Mouse (Mus musculus) kidney, postnatal 4 days (tissue): Measurements from ENCODE around the gene Lgals4.

ENCODE experiments used
- DNase-seq, 2 experiments: peaks; one replicate each; pipeline ENCODE4 v3.0.0; 2021; ENCODE audit warnings: mixed read lengths in 2 of 2

Gene Lgals4

DNA sequence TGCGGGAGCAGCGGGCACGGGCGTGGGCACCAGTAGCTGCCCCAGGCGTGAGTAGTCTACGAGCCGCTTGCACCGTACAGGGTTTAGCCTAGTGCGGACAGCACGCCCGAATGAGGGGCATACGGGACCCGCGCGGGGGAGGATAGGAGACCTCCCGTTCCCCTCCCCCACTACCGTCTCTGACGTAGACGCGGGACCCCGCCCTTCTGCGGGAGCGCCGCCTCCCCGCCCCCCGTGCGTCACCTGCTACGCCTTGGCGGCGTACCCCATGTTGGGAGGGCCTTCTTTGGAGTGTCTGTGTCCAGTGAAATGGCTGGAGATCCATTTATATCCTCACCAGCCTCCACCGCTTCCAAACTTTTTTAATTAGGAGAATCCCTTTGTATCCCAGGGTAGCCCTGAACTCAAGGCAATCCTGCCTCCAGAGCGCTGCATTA lies 24.7 kb upstream of the Lgals4 start:
- peak; percentile 98 for DNase-seq

DNA sequence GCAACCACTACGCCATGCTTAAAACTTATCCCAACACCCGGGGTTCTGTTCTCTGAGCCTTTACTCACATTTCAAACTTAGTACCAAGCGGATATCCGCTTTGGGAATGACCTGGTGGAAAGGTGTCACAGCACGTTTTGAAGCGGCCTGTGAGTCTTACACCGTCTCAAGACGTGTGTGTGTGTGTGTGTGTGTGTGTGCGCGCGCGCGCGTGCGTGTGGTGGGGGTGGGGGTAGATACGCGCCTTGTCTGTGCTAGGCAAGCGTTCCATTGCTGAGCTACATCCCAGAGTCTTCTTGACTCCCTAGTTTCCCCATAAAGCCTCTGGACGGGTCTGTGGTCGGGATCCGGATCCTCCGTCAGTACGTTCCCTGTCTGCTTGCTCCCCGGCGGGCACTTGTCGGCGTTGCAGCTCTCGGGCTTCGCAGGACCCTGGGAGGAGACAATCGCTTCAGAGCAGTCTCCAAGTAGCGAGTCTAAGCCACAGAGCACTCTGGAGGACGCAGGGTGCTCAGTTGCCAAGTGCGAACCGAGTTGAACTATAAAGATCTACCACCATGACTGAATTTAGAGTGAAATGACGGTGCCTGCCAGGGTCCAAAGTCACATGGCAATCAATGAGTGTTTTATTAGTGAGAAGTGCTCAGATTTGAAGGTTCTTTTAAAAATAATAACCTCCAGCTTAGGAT lies 24.1 kb upstream of the Lgals4 start:
- DNase-seq = peak; percentile 76 to 82

DNA sequence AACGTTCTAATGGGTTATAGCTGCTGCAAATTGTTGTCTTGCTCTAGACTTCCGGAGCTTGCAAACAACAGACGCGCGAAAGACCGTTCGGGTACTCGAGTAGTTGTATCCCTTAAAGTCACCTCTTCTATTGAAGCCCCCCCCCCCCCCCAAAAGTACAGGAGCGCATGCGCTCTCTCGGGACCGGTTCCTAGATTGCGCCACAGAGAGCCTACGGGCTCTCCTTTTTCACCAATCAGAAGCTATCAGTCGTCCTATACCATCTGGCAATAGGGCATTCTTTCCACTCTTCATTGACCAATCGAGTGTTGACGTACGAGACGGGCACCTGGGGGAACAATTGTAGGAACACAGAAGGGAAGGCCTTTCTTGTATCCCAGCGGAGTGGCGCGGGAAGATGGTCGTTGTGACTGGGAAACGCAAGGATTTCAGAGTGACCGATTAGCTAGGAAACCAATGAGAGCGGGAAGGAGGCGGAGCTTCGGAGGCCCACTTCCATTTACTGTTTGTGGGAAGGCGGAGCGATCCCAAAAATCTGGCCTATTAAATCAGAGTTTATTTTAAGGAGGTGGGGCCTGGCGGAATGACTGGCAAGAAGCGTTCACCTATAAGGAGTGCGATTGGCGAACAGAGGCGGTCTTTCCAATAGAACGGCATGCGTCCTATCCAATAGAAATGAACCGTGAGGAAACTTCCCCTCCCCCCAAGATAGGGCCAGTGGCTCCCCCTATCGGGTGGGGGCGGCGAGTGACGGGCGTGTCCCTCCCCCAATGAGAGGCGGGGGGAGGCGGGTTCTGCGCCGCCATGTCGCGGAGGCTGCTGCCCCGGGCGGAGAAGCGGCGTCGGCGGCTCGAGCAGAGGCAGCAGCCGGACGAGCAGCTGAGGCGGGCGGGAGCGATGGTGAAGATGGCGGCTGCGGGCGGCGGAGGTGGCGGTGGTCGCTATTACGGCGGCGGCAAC lies 23.3 kb upstream of the Lgals4 start:
- DNase-seq = peak; percentile 97 to 99

DNA sequence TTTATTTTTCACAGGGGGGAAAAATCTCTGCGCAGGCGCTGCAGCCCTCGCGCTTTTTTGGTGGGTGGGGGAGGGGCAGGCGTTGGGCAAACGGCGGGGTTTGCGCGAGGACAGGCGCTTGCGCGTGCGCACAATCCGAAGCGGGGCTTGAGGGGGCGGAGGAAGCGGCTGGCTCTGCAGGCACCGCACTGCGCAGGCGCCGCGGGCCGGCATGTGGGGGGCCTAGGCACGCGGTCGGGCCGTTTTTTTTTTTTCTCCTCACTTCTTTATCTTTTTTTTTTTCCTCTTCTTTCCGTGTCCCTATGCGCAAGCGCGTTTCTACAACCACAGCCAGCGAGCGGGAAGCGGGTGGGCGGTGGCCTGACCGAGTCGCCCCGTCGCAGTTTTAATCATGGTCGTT lies 22.4 kb upstream of the Lgals4 start:
- DNase-seq = peak; percentile 97 to 98

DNA sequence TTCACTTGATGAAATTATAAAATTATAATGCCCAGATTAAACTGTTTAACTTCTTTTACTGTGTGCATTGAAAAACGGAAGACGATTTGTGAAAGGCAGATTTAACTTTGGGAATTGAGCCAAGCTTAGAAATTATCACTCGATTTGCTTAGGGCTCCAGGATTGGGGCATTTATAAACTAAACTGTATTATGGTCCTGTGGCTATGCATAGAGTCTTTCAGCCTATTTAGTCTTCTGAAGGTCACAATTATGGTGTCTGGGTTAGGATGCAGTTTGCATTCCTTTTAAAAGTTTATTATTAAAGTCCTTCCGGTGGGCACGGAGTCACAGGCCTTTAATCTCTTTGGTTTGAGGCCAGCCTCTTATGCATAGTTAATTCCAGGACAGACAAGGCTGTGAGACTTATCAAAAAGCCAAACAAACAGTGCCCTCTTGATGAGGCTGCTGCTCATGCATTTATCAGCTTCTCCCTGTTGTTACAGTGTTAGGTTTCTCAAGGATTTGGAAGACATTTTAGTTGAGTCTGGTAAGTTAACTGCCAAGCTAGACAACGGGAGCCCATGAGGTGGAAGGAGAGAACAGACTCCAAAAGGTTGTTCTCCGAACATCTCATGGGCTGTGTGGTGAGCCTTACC lies 21.9 kb upstream of the Lgals4 start:
- no peak for DNase-seq

DNA sequence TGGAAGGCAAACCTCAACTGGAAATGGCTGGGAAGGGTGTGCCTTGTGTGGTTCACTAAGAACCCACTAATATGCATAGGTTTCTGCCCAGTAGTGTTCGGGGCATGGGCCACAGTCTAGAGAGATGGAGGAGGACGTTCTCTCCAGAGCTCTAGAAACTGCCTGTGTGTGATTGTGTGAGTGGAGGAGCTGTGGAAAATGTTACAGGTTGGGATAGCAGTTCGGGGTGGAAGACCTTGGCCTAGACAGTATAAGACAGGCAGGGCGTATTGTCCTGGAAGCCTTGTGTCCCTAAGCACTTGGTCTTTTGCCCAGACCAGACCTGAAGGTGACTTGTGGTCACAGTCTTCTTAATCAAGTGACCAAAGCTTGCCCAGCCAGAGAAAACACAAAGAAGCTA lies 21.2 kb upstream of the Lgals4 start:
- no peak for DNase-seq

DNA sequence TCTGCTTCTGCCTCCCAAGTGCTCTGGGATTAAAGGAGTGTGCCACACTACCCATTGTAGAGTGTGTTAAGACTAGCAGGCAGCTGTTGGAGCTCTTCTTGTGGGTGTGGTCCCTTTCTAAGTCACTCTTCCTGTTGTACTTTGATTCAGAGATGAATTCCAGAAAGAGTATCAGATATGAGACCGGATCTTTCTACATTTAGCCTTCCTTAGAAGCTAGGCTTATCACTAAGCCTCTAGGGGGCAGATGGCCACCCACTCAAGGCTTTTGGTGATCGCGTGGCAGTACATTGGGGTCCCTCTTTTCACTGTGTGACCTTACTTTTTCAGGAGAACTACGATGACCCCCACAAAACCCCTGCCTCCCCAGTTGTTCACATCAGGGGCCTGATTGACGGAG lies 20.7 kb upstream of the Lgals4 start:
- DNase-seq = no peak

DNA sequence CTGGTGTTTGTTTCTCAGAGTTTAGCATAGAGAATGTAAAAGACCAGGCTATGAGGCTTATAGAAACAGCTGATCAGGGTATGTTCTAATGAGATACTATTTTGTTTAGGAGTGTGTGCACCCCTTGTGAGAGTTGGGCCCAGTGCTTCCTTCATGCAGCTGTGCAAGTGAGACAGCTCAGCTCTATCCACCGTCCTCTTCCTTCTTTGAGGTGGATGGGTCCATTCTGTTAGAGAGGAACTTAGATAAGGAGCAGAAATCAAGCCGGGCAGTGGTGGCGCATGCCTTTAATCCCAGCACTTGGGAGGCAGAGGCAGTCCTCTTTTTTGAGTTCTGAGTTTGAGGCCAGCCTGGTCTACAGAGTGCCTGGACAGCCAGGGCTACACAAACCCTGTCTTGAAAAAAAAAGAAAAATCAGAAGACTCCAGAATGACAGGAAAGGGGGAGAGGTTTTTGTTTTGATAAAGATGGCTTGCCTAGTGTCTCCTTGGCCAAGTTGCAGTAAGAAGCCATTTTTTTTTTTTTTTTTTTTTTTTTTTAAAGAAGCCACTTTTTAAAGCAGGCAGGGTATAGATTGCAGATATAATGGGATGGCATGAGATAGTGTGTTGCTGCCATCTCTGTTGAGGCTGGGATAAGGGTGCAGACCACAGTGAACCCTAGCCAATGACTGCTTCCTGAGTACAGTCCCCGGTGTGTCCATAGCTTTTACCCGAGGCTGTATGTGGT lies 19.2 kb upstream of the Lgals4 start:
- DNase-seq = no peak

DNA sequence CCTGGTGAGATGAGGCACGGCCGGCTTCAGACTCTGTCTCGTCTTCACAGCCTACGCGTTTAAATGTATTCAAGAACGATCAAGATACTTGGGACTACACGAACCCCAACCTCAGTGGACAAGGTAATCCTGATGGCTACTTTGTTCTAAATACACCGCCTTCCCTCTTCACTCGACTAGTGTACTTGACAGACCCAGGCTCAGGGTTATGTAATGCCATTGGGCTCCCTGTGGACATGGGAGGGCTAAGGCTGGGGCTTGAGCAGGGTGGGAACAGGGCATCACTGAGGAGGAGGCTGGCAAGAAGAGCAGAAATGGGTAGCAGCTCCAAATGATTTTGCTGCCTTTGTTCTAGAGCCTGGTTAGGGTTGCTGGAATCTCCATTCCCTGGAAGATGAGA lies 18.4 kb upstream of the Lgals4 start:
- DNase-seq = no peak

DNA sequence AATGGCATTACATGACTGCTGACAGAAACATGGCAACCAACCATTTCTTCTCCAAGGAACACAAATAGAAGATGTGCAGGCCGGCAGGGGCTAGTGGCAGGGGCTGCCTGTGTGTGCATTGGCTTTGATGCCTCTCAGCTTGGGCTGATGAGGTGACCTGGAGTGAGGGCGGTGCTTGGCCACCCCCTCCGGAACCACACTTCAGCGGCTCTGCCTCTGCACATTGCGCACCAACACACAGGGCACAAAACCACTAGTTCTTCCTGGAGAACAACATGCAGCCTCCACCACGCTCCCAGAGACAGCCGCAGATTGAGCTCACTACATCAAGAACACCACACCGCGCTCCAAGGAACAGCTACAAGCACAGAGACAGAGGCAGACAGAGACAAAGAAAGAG lies 17.5 kb upstream of the Lgals4 start:
- no peak for DNase-seq

DNA sequence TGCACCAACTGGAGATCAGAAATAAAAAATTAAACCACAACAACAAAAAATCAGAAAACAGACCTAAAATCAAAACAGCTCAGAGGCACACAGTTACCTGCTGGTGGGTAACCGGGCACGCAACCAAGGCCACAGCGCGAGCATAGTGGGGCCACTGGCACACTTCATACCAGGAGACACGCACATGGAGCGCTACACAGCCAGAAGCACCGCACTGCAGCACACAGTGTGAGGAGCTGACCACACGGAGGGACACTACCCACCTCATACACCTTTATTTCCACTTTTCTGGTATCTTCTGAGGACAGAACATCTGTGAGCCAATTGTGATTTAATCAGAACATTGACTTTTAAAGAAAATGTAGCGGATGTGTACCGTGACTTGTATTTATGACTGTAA lies 16.7 kb upstream of the Lgals4 start:
- no peak for DNase-seq

DNA sequence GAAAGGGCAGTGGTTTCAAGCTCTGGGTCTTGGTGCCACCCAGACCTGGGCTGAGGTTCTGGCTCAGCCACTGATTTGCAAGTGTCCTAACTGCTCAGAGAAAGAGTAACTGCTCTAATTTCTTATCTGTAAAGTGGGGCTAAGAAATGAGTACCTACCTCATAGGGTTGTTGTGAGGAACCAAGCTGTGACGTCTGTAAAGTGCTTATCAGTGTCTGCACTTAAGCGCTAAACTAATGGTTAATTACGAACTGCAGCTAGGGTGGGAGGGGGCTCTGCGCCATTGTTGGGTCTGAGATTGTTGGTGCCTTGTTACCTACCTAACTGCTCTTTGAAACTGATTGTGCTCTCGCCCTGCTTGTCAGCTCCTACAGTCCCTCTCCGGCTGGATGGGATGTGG lies 16.1 kb upstream of the Lgals4 start:
- no peak for DNase-seq

DNA sequence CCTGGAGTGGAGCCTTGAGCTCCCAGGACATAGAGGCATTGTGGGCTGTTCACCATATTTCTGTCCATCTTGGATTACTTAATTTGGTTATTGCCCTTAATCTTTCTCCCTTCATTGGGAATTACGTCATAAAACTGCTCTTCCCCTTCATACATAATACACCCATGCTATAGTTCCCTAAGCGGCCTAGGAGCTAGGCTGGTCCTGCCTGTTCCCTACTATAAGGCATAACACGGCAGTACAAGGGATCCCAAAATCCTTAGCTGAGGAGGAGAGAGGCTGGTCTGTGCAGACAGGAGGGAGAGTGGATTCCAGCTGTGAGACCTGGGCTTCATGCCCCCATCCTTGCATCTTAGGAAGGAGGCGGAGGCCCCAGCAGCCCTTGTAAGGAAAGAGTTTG lies 15.7 kb upstream of the Lgals4 start:
- DNase-seq = no peak

DNA sequence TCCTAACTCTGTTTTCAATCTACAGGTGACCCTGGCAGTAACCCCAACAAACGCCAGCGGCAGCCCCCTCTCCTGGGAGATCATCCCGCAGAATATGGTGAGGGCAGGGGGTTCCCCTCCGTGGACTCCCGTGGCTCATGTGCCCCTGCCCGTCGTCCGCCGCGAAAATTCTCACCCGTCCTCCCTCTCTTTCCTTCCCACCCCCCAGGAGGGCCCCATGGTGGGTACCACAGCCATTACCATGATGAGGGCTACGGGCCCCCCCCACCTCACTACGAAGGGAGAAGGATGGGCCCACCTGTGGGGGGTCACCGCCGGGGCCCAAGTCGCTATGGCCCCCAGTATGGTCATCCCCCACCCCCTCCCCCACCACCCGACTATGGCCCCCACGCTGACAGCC lies 15.2 kb upstream of the Lgals4 start:
- DNase-seq = no peak

DNA sequence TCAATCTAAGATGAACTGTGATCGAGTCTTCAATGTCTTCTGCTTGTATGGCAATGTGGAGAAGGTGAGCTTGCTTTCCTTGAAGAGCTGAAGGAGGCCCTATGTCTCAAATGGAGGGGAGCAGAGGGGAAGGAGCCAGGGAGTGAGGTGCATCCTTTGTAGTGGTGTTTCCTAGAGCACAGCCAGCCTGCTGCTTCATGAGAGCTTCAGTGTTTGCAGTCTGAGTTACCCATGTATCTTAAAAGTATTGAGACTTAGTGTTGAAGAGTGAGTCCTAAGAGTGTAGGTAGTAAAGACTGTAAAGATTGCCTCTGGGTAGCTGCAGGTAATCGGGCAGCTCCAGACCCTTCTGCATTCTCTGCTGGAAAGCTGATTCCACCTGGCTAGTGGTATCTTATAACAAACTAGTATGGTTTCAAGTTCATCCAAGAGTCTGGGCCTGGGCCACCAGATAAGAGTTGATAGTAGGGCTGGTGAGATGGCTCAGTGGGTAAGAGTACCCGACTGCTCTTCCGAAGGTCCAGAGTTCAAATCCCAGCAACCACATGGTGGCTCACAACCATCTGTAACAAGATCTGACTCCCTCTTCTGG lies 14.7 kb upstream of the Lgals4 start:
- DNase-seq = no peak

DNA sequence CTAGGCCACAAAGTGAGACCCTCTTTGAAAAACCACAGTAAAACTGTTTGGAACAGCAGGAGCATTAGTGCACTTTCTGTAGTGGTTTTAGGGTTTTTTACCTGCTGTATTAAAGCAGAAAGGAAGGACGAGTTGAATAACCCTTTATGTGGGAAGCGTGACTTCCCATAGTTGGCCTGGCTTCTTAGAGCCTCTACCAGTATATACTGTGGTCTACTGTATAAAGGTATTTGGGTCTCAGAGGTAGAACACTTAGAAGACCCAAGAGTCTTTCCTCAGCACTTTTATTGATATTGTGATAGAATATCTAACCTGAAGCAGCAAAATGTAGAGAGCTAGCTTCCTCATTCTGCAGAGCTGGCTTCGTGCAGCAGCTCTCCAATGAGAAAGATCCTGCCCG lies 14.1 kb upstream of the Lgals4 start:
- no peak for DNase-seq

DNA sequence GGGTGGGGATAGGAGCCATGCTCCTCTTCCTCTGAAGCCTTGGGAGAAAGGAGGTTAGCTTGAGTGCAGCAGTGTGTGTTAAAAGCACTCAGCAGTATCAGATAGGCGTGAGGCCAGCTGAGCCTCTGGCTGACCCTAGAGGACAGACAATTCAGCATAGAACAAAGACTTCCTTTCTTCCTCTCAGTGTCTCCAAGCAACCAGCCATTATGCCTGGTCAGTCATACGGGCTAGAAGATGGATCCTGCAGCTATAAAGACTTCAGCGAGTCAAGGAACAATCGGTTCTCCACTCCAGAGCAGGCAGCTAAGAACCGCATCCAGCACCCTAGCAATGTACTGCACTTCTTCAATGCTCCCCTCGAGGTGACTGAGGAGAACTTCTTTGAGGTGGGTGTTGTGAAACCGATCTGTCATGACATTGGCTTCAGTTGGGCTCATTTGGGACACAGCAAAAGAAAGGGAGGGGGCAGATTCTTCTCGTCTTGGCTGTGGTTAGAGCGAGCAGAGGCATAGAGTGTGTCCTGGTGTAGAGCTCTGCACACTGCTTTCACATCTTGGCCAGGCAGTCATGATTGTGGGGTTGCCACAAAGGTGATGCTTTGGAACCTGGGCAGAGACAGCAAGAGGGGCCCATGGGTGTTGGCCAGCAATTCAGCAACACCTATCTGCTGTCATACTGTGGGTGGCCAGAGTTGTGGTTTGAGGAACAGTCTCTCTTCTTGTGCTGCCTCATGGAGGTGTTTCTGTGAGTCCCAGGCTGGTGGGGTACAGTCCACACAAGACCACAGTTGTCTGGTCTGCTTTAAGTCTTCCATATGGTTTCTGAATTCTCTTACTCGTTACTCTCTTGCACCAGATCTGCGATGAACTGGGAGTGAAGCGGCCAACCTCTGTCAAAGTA lies 13.0 kb upstream of the Lgals4 start:
- peak; percentile 56 to 68 for DNase-seq

DNA sequence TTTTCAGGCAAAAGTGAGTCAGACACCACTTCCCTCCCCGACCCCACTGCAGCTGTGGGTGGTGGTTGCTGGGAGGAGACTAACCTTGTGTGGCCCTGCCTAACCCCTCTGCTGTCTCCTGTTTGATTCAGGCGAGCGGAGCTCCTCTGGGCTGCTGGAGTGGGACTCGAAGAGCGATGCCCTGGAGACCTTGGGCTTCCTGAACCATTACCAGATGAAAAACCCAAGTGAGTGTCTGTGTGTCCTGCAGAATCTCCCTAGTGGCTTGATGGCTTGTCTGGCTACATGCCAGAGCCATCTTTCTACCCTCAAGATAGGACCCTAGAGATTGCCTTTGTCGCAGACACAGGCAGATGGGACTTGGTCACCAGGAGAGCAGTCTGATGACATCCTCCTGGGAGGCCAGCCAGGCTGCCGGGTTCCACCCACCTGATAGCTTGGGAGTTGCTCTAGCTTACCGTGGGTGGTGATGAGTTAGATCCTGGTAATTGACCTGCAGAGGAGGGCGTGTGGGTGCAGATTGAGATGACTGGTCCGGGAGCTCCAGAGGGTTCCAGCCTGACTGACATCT lies 12.3 kb upstream of the Lgals4 start:
- no peak for DNase-seq

DNA sequence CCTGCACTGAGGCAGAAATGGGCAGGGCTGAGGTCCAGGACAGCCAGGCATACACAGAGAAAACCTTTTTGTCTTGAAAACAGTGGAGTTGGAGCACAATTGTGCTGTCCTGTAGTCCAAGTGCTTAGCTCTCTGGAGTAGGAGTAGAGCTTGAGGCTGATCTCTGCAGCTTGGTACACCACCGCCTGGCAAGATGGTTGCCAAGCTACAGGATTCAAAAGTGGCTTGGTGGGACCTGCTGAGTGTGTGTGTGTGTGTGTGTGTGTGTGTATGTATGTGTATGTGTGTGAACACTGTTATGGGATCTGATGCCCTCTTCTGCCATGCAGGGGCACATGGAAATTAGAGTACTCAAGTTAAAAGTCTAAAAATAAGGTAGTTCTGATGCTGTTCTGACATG lies 11.1 kb upstream of the Lgals4 start:
- no peak for DNase-seq

DNA sequence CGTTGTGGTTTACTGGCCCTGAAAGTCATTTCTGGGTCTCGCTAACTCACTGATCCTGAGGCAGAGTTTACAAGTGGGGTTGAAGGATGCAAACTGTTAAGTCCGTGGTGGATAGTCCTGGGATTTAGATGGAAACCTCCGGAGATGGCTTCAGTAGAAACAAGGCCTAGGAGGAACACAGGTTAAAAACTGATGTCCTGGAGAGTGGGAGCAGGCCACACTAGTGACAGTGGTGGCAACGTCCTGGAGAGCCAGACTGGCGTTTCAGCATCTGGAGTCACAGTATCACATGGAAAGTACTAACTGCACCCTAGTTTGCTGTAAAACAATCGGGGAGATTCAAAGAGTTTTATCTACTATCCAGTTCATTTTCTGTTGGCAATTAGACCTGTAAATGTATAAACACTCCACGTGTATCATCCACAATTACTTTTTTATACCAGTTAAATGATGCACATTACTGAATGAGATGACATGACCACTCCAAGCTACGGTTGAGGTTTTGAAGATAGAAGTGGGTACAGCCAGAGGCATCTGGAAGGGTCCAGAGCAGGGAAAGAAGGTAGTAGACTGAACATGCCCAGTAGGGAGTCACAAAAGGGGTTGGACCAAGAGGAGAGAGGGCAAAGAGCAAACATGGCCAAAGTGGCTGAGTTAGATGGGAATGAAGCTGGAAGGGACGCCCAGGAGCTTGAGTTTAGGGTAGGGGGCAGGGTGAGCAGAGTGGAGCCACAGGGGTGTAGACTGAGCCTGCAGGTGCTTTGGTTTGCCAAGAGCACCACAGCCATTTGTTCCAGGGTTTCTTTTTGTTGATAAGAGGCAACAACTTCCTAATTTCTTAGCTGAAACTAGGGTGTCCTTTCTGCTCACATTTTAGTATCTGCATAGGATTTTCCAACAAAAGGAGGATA lies 10.4 kb upstream of the Lgals4 start:
- no peak for DNase-seq
